Mouse (Mus musculus) MEL (cell line): Measurements from ENCODE around the gene Strip1.

Source experiments
- CHD1 ChIP-seq: IDR thresholded peaks from 2 replicates; pipeline ENCODE4 v1.6.1; 2012; ENCODE audit warnings: low read depth, mild to moderate bottlenecking, inconsistent platforms, low read length, improper control_type of control experiment
- CTCF ChIP-seq, 3 experiments: IDR thresholded peaks in 2 of 3; conservative IDR thresholded peaks in 1 of 3; 2 replicates each; pipeline ENCODE4 v1.5.1; 2011 to 2012; ENCODE audit warnings: low read length in 3 of 3, low read depth in 2 of 3, mild to moderate bottlenecking in 2 of 3, improper control_type of control experiment in 1 of 3, inconsistent platforms in 1 of 3, mixed read lengths in 1 of 3, moderate library complexity in 1 of 3; ENCODE audit not compliant: control insufficient read depth in 1 of 3, insufficient read depth in 1 of 3, poor library complexity in 1 of 3, severe bottlenecking in 1 of 3
- EP300 ChIP-seq, 2 experiments: IDR thresholded peaks; 2 replicates each; pipeline ENCODE4 v1.6.1; 2011; ENCODE audit warnings: improper control_type of control experiment in 2 of 2, low read length in 2 of 2, low read depth in 1 of 2, mild to moderate bottlenecking in 1 of 2
- JUND ChIP-seq: IDR thresholded peaks from 2 replicates; pipeline ENCODE4 v1.6.1; 2011; ENCODE audit warnings: low read depth, mild to moderate bottlenecking, improper control_type of control experiment, low read length
- MAX ChIP-seq: IDR thresholded peaks from 2 replicates; pipeline ENCODE4 v1.6.1; 2011; ENCODE audit warnings: low read length, improper control_type of control experiment
- NELFE ChIP-seq: IDR thresholded peaks from 2 replicates; pipeline ENCODE4 v1.6.1; 2011; ENCODE audit warnings: low read depth, low read length, improper control_type of control experiment
- NRF1 ChIP-seq: IDR thresholded peaks from 2 replicates; pipeline ENCODE4 v1.6.1; 2014; ENCODE audit warnings: low read depth, mild to moderate bottlenecking, inconsistent platforms, low read length, improper control_type of control experiment, moderate library complexity; ENCODE audit not compliant: poor library complexity, insufficient read depth, severe bottlenecking
- POLR2A ChIP-seq, 2 experiments: IDR thresholded peaks; 2 replicates each; pipeline ENCODE4 v1.6.1; 2011 to 2012; ENCODE audit warnings: low read length in 2 of 2, mild to moderate bottlenecking in 2 of 2, control low read depth in 1 of 2, improper control_type of control experiment in 1 of 2, low read depth in 1 of 2, moderate library complexity in 1 of 2; ENCODE audit not compliant: control insufficient read depth in 1 of 2, insufficient read depth in 1 of 2, poor library complexity in 1 of 2
- SMC3 ChIP-seq: IDR thresholded peaks from 2 replicates; pipeline ENCODE4 v1.6.1; 2011; ENCODE audit warnings: low read depth, low read length, improper control_type of control experiment

- TF ChIP-seq CHD1 (no peak), CTCF (IDR thresholded peaks at IDR 0.05 in 2 of 3, conservative IDR thresholded peaks at IDR 0.05 in 1 of 3; ENCODE audit: control insufficient read depth in 1 of 3, insufficient read depth in 1 of 3, low read depth in 2 of 3, low read length in 3 of 3, poor library complexity in 1 of 3, severe bottlenecking in 1 of 3) (peak; percentile 40 to 58 (median 57)), NRF1 (no peak), SMC3 (peak; percentile 45), JUND (no peak), MAX (no peak), EP300 (IDR thresholded peaks at IDR 0.05; ENCODE audit: low read depth in 1 of 2, low read length in 2 of 2) (no peak), NELFE (no peak), POLR2A (IDR thresholded peaks at IDR 0.05; ENCODE audit: control insufficient read depth in 1 of 2, insufficient read depth in 1 of 2, low read depth in 1 of 2, low read length in 2 of 2, poor library complexity in 1 of 2) (no peak)
These were observed 60.3 kb downstream of the Strip1 start for GRCm38 (mm10) chr3:107571205-107571604.
